Mouse (Mus musculus) forebrain, postnatal 0 days (tissue): Measurements from ENCODE around the gene Grb2. TPM values are rescaled to one million over a fixed set of nuclear protein-coding genes. Genes with fewer than 3 reads are reported as not detected.

Experiments used
- ATAC-seq: fragments of 200-750 bp; cut with Nextera tagmentation; 2 replicates; pipeline ENCODE4 v1.8.0; 2017; ENCODE audit warnings: mild to moderate bottlenecking, moderate library complexity
- DNase-seq: peaks from one replicate; pipeline ENCODE4 v3.0.0-alpha.2; 2015
- H3K27ac ChIP-seq: fragments of 300-500 bp; sonication (generic); 2 replicates; pipeline ENCODE4 v1.5.1; 2014; ENCODE audit warnings: low read depth, mild to moderate bottlenecking, antibody characterized with exemption, low read length, moderate library complexity, mixed read lengths
- H3K27me3 ChIP-seq: fragments of 300-500 bp; sonication (generic); 2 replicates; pipeline ENCODE4 v1.6.1; 2014; ENCODE audit warnings: mild to moderate bottlenecking, low read length, mixed read lengths; ENCODE audit not compliant: insufficient read depth
- H3K36me3 ChIP-seq: fragments of 300-500 bp; sonication (generic); 2 replicates; pipeline ENCODE4 v1.6.1; 2014; ENCODE audit warnings: mild to moderate bottlenecking, moderate library complexity; ENCODE audit not compliant: insufficient read depth
- H3K4me1 ChIP-seq: fragments of 300-500 bp; sonication (generic); 2 replicates; pipeline ENCODE4 v1.6.1; 2014; ENCODE audit warnings: antibody characterized with exemption; ENCODE audit not compliant: insufficient read depth
- H3K4me2 ChIP-seq: fragments of 300-500 bp; sonication (generic); 2 replicates; pipeline ENCODE4 v1.6.1; 2014; ENCODE audit warnings: low read depth, mild to moderate bottlenecking, moderate library complexity
- H3K4me3 ChIP-seq: fragments of 300-500 bp; sonication (generic); 2 replicates; pipeline ENCODE4 v1.5.1; 2014; ENCODE audit warnings: low read depth, low read length, mixed read lengths
- H3K9ac ChIP-seq: fragments of 300-500 bp; sonication (generic); 2 replicates; pipeline ENCODE4 v1.6.1; 2014; ENCODE audit warnings: mild to moderate bottlenecking
- H3K9me3 ChIP-seq: fragments of 300-500 bp; sonication (generic); 2 replicates; pipeline ENCODE4 v1.6.1; 2016; ENCODE audit warnings: low read length
- CTCF ChIP-seq: sonication (generic); IDR thresholded peaks from 2 replicates; pipeline ENCODE4 v1.5.1; 2016; ENCODE audit warnings: antibody characterized with exemption, control low read depth, low read depth
- WGBS: fragments of 180-500 bp; shearing (Covaris S2); extraction: QIAGEN DNeasy Blood & Tissue Kit; methylation state at CpG from one replicate; pipeline ENCODE4 v1.1.7; 2014; 5-methylcytosine and 5-hydroxymethylcytosine counted together
- polyA plus RNA-seq: library from polyadenylated mRNA; unstranded; fragments of >200 nt; fragmentation: Nextera tagmentation; extraction: Ambion mirVana; gene quantifications from 2 replicates; pipeline ENCODE4 v1.2.1, GENCODE M21; 2015
- total RNA-seq: library from RNA; depleted of rRNA; stranded (reverse); fragments of >200 nt; gene quantifications from 2 replicates; pipeline ENCODE4 v1.2.3, GENCODE M21; 2014

The Grb2 gene
- total and polyA plus RNA-seq, 2 experiments from 2014 or later: 91.9 to 162 TPM

GRCm38 (mm10) chr11:115706584-115706983, 1.8 kb downstream of the Grb2 start:
- 0 out of 2 replicates have a peak overlapping the region, but pooled peaks have one; percentile 88 for H3K9ac ChIP-seq
- peak overlapping the region; percentile 97; the same call in 1 of the 2 replicates for H3K4me3 ChIP-seq
- 91% methylated on average over 10 of the region's 10 CpGs for WGBS
- H3K4me2 ChIP-seq: peak overlapping the region; percentile 82
- peaks cover 3% of the 10 kb centered on the region for H3K4me1 ChIP-seq
- no peaks in the 10 kb centered on the region for H3K36me3 ChIP-seq
- no peak for TF ChIP-seq CTCF
- ATAC-seq (no peak), DNase-seq (no peak)
- H3K27me3 ChIP-seq: no peaks in the 10 kb centered on the region
- no peaks in the 10 kb centered on the region for H3K9me3 ChIP-seq
- H3K27ac ChIP-seq: no peak overlapping the region

- ATAC-seq: no peak
Measured at GRCm38 (mm10) chr11:115705561-115705960, 2.8 kb downstream of the Grb2 start.

GRCm38 (mm10) chr11:115704648-115705047, 3.7 kb downstream of the Grb2 start:
- H3K4me3 ChIP-seq: no peak overlapping the region
- H3K9ac ChIP-seq: no peak overlapping the region
- WGBS: 92% methylated on average over 10 of the region's 10 CpGs
- TF ChIP-seq CTCF: no peak
- H3K27ac ChIP-seq: no peak overlapping the region
- ATAC-seq: no peak
- no peak overlapping the region for H3K4me2 ChIP-seq
- no peak for DNase-seq
- H3K4me1 ChIP-seq: peaks cover 3% of the 10 kb centered on the region; the same call in 1 of the 2 replicates
- no peaks in the 10 kb centered on the region for H3K27me3 ChIP-seq
- no peaks in the 10 kb centered on the region for H3K36me3 ChIP-seq
- no peaks in the 10 kb centered on the region for H3K9me3 ChIP-seq

More at GRCm38 (mm10) chr11:115705561-115705960, 2.8 kb downstream of the Grb2 start:
- Histone ChIP-seq H3K27ac (no peak overlapping the region), H3K4me1 (peaks cover 3% of the 10 kb centered on the region), H3K4me2 (no peak overlapping the region), H3K9ac (no peak overlapping the region), H3K4me3 (no peak overlapping the region), H3K9me3 (no peaks in the 10 kb centered on the region), H3K27me3 (no peaks in the 10 kb centered on the region), H3K36me3 (no peaks in the 10 kb centered on the region)
- no peak for DNase-seq
- TF ChIP-seq CTCF: no peak
- 91% methylated on average over 2 of the region's 2 CpGs for WGBS

GRCm38 (mm10) chr11:115703466-115703865, 4.9 kb downstream of the Grb2 start:
- Histone ChIP-seq H3K4me3 (no peak overlapping the region), H3K27me3 (no peaks in the 10 kb centered on the region), H3K36me3 (no peaks in the 10 kb centered on the region), H3K4me1 (peaks cover 3% of the 10 kb centered on the region; the same call in 1 of the 2 replicates), H3K27ac (no peak overlapping the region), H3K9ac (no peak overlapping the region), H3K9me3 (no peaks in the 10 kb centered on the region), H3K4me2 (no peak overlapping the region)
- 90% methylated on average over 2 of the region's 2 CpGs for WGBS
- TF ChIP-seq CTCF: no peak
- DNase-seq: no peak
- no peak for ATAC-seq

- H3K36me3 ChIP-seq: no peaks in the 10 kb centered on the region
- H3K27me3 ChIP-seq: no peaks in the 10 kb centered on the region
- H3K27ac ChIP-seq: peak overlapping the region; percentile 80
- H3K4me2 ChIP-seq: peak overlapping the region; percentile 73
- peak; percentile 95 for DNase-seq
- H3K9ac ChIP-seq: peak overlapping the region; percentile 61
- H3K4me1 ChIP-seq: peaks cover 14% of the 10 kb centered on the region
- peak overlapping the region; percentile 54 for H3K4me3 ChIP-seq
- ATAC-seq: peak; percentile 100
- WGBS: 3% methylated on average over 17 of the region's 17 CpGs
- no peaks in the 10 kb centered on the region for H3K9me3 ChIP-seq
- peak; percentile 65 for TF ChIP-seq CTCF
Measured at GRCm38 (mm10) chr11:115698986-115699728, 9.2 kb downstream of the Grb2 start.

- DNase-seq (no peak), ATAC-seq (no peak)
- H3K4me2 ChIP-seq: peak overlapping the region; percentile 73
- no peak overlapping the region for H3K9ac ChIP-seq
- no peak for TF ChIP-seq CTCF
- H3K27me3 ChIP-seq: no peaks in the 10 kb centered on the region
- H3K4me1 ChIP-seq: peaks cover 14% of the 10 kb centered on the region
- no peaks in the 10 kb centered on the region for H3K9me3 ChIP-seq
- no peaks in the 10 kb centered on the region for H3K36me3 ChIP-seq
- H3K27ac ChIP-seq: no peak overlapping the region
- 88% methylated on average over 3 of the region's 3 CpGs for WGBS
- no peak overlapping the region for H3K4me3 ChIP-seq
Measured at GRCm38 (mm10) chr11:115697722-115698121, 10.7 kb downstream of the Grb2 start.

GRCm38 (mm10) chr11:115697091-115697490, 11.3 kb downstream of the Grb2 start:
- 69% methylated on average over 2 of the region's 2 CpGs for WGBS
- Histone ChIP-seq H3K9ac (no peak overlapping the region), H3K36me3 (no peaks in the 10 kb centered on the region), H3K9me3 (no peaks in the 10 kb centered on the region), H3K4me3 (no peak overlapping the region), H3K4me1 (peaks cover 14% of the 10 kb centered on the region), H3K27ac (no peak overlapping the region), H3K4me2 (no peak overlapping the region), H3K27me3 (no peaks in the 10 kb centered on the region)
- no peak for DNase-seq
- TF ChIP-seq CTCF: no peak
- ATAC-seq: no peak
